Mouse (Mus musculus): ENCODE data around the gene Gm49321. TPM values are rescaled to one million over a fixed set of nuclear protein-coding genes. Genes with fewer than 3 reads are reported as not detected.
A peak's percentile ranks its signal among the peaks of the same experiment; 100 is the strongest.

Gm49321 gene
- total RNA-seq, 1 experiment from 2014 or later: 7.5 TPM

GRCm38 (mm10) chr12:73949318-73950058 lies 12.0 kb downstream of the Gm49321 start:
- DNase-seq: peak; percentile 69

- peak; percentile 52 for DNase-seq
These were observed 15.4 kb downstream of the Gm49321 start for GRCm38 (mm10) chr12:73952879-73953278.

DNA sequence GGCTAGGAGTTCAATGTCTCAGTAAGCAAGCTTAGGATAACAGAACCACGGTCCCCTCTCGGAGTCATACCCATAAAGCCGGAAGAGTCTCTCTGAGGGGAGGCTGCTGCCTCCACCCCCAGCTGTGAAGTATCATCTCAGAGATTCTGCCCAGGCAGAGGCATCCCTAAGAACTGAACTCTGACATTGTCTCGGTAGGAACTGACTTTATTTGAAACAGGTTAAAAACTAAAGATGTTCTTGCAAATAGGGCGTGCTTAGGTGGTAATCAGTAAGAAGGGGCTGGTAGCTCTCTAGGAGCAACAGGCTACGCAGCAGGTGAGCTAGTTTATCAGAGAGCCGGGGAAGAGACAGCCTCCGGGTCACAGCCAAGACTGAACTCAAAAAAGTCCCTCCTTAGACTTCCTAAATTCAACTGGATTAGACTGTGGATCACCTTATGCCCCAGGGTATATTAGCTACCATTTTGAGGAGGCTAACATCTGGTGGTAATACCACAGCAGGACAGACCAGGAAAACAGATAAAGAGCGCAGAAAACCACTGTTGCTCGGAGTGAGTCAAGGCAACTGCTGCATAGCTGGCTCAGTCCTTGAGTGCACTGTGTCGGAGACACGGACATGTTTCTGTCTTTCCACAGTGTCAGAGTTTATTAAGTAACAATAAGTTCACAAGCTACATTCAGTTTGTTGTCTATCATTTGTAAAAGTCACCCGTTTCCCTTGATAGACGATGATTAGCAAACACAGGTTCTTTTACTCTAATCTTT lies 16.1 kb downstream of the Gm49321 start:
- no peak for DNase-seq

DNA sequence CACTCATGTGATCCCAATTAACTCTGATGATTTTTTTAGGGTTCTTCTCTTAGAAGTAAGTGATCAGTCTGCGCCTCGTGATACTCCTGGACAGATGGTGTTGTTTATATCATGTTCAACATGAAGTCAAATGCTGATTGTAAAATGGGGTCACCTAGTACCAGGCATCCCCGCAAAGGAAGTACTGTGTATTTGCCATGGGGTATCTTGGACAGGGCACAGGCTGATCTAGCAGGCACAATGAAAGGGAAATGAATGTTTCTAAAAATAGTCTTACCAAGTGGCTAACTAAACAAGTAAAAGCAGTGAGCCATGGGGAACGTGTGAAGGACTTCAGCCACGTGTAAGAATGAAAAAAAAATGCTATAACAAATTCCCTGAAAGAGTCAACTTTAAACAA lies 17.3 kb downstream of the Gm49321 start:
- no peak for DNase-seq

DNA sequence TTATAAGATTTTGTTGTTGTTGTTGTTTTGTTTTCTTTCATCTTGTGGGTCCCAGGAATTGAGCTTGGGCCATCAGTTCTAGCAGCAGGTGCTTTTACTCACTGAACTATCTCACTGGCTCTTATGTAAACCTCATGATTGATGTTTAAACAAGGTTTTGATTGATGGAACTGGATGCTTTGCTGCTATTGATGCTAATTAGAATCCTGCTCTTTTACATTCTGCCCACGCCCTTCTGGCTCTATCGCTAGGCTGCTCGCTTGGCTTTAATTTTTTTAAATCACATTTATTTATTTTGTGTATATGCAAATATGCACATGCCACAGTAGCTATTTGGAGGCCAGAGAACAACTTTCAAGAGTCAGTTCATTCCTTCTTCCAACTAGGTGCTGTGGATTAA lies 20.2 kb downstream of the Gm49321 start:
- DNase-seq: no peak

DNA sequence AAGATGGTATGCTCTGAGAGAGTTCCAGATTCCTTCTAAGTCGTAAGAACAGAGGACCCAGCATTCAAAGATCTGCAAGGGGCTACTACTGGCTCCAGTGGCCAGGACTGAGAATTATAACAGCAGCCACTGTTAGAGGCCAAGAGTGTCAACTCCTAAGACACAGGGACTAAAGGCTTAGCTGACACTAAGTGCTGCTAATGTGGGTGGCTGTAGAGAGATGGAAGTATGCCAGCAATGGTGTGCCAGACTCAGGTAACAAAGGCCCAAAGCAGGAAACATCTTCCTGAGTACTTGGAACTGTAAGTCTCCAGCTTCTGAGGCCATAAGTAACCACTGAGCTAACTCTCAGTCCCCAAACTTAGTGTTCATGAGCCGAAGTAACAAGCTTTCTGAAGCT lies 21.4 kb downstream of the Gm49321 start:
- DNase-seq: no peak

- DNase-seq: peak; percentile 97
These were observed 27.1 kb downstream of the Gm49321 start, which contains the start of gene Snapc1 for GRCm38 (mm10) chr12:73964291-73965281. Snapc1 (plus strand) TSS chr12:73964481.

DNA sequence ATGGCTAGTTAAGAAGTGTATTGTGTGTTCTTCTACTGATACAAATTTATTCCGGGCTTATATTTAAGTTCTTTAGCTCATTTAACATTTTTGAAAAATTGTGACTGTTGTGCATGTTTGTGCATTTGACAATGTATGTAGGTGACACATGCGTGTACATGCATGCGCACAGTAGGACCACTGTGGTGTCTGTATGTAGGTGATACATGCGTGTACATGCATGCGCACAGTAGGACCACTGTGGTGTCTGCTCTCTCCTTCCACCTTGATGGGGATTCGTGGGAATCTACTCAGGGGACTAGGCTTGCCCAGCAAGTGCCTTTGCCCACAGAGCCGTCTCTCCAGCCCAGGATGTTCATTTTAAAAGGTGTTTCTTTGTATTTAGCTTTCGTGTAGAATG lies 31.7 kb downstream of the Gm49321 start:
- DNase-seq: no peak

- DNase-seq: no peak
These were observed 37.1 kb downstream of the Gm49321 start for GRCm38 (mm10) chr12:73974584-73974983.

DNA sequence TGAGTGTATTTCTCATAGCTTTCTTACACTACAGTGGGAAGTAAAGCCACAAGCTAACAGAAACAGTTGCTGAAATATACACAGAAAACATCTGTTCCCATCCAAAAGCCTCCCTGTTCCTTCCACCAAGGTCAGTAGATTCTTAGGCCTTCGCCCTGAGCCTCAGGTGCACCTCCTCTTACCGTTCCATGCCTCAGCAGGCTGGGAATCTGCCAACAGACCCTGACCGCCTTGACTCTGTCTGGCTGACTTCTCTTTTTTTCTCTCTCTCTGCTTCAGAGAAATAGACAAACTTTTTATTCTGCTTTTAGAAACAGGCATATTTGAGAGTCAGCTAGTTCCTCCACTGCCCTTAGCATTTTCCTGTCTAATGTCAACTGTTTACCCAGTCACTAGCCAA lies 40.7 kb downstream of the Gm49321 start:
- no peak for DNase-seq

DNA sequence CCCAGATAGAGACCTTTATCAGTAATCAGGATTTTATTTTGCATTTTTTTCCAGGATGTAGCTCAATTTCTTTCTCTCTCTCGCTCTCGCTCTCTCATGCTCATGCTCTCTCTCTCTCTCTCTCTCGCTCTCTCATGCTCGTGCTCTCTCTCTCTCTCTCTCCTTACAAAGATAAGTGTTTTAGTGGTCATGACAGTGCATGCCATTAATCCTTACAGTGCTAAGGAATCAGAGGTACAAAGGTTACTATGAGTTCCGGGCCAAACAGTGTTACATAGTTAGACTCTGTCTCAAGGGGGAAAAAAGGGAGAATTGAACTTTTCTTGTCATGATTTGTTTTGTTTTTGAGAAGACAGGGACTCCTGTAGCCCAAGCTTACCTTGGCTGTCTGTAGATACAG lies 42.2 kb downstream of the Gm49321 start:
- DNase-seq: no peak

- peak; percentile 60 for DNase-seq
These were observed 45.1 kb downstream of the Gm49321 start for GRCm38 (mm10) chr12:73982533-73982932.

- DNase-seq: no peak
These were observed 48.8 kb downstream of the Gm49321 start for GRCm38 (mm10) chr12:73986299-73986698.

DNA sequence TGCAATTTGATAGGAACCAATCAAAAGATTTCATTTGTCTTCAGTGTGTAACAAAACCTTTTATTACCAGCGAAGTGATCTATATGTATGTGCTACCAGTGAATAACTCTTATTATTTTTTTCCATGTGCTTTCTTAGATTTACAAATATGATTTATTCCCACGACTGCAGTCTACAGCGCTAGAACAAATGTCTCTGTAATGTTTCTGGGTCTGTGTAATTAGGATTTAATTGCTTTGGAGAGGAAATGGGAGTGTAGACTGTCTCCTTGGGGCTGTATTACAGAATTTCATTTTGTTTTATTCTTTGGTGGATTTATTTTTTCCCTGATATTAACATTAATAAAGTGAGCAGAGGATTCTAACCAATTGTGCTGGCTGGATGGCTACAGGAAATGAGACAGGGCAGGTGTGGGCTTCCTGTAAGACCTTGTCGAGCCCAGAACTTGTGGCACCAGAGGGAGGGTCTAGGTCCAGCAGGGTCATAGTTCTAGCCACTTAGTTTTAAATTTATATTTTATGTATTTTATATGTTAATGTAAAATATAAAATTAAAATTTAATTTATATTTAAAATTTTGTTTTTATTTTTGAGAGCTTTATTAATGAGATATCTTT lies 51.0 kb downstream of the Gm49321 start:
- DNase-seq: no peak

GRCm38 (mm10) chr12:73989594-73989993 lies 52.1 kb downstream of the Gm49321 start:
- peak; percentile 71 for DNase-seq

- DNase-seq: no peak
These were observed 59.4 kb downstream of the Gm49321 start for GRCm38 (mm10) chr12:73996906-73997296.

DNA sequence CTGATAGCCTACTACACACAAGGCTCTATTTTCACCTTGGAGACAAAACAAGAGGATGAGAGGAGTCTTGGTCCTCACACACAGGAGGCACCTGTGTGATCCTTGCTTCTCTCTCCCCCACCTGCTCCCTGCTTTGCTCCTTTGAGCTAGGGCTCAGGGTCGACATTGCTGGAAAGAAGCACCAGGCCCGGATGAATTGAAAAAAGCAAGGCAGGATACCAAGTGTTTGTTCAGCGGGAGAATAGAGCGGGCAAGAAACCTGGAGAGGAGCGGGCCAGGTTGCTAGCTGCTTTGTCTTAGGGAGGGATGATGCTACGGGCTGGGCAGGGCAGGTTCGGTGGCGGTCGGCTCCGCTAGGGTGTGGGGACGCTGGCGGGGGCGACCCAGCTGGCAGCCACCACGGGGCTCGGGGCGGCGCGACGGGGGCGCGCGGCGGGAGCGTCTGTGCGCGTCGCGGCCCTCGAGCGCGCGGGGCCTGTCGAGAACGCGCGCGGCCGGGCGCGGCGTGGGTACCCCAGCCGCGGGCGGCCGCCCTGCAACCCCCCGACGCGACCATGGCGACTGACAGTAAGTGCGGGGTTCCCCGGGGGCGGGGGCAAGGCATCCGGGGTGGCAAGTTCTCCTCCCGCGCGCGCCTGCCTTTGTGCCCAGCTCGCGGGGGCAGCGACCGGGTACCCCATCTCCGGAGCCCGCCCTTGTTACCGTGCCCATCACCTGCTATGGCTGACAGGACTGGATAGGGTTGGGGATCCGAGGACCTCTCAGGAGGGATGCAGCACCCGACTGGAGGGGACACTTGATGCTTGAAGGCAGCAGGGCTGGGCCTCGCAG lies 60.1 kb downstream of the Gm49321 start, which contains the start of gene Syt16:
Gene Syt16 (plus strand): TSS at position 365 of the 831 bp plus-strand sequence.
- peak; percentile 9 for DNase-seq

DNA sequence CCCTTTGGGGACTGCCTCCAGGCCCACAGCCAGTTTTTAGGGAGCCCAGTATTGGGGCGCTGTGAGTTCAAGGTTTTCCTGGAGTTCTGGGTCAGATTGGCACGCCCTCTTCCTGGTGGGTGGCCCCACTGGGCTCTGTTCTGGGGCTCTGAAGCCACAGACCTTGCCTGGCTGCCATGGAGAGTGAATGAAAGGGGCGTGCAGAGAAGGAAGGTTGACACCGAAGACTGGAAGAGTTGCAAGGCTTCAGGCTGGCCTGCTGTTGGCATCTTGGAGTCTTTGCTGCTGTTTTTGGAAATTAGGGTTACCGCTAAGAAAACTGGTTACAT lies 60.6 kb downstream of the Gm49321 start:
- DNase-seq: no peak

GRCm38 (mm10) chr12:74002449-74002848 lies 65.0 kb downstream of the Gm49321 start:
- no peak for DNase-seq

DNA sequence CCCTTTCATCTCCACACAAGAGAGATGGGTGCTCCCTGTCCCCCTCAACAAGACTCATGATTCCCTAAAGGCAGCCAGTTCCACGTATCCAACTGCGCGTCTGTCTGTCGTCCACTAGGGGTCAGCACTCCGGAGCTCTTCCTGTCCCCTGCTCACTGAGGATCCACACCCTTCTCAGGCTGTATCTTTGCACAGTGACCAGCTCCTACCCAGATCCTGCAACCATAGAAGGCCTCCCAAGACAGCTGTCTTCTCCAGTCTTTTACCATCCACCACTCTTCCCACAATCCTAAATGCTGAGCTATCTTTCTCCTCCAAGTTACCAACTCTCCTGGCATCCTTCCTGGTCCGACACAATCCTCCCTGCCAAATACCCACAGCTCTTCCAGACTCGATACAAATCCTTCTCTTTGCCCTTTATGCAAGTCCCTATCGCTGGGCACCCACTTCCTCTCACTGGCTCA lies 72.0 kb downstream of the Gm49321 start:
- DNase-seq: peak; percentile 27

GRCm38 (mm10) chr12:74013739-74014138 lies 76.3 kb downstream of the Gm49321 start:
- DNase-seq: peak; percentile 88

All from adrenal gland, postnatal 14 days (tissue).